Mouse (Mus musculus) hindbrain, embryonic 14.5 days (tissue): ENCODE data around the gene Hoxc6. TPM values are rescaled to one million over a fixed set of nuclear protein-coding genes. Genes with fewer than 3 reads are reported as not detected.

Source experiments
- ATAC-seq: fragments of 200-750 bp; cut with Nextera tagmentation; 2 replicates; pipeline ENCODE4 v1.8.0; 2017; ENCODE audit warnings: moderate number of reproducible peaks, mild to moderate bottlenecking, moderate TSS enrichment, moderate library complexity; ENCODE audit not compliant: low FRiP score
- DNase-seq: peaks from one replicate; pipeline ENCODE4 v3.0.0-alpha.2; 2015; ENCODE audit warnings: low spot score
- H3K27ac ChIP-seq: fragments of 300-500 bp; sonication (generic); 2 replicates; pipeline ENCODE4 v1.5.1; 2014; ENCODE audit warnings: mild to moderate bottlenecking, moderate library complexity
- H3K27me3 ChIP-seq: fragments of 300-500 bp; sonication (generic); 2 replicates; pipeline ENCODE4 v1.6.1; 2014; ENCODE audit warnings: mild to moderate bottlenecking, low read length, mixed read lengths; ENCODE audit not compliant: control insufficient read depth, insufficient read depth
- H3K36me3 ChIP-seq: fragments of 300-500 bp; sonication (generic); replicated peaks from 2 replicates; pipeline ENCODE4 v1.6.1; 2014; ENCODE audit not compliant: control insufficient read depth, insufficient read depth
- H3K4me1 ChIP-seq: fragments of 300-500 bp; sonication (generic); replicated peaks from 2 replicates; pipeline ENCODE4 v1.6.1; 2014; ENCODE audit warnings: antibody characterized with exemption, low read length, mixed read lengths; ENCODE audit not compliant: control insufficient read depth, insufficient read depth
- H3K4me2 ChIP-seq: fragments of 300-500 bp; sonication (generic); replicated peaks from 2 replicates; pipeline ENCODE4 v1.6.1; 2014; ENCODE audit warnings: mild to moderate bottlenecking, moderate library complexity
- H3K4me3 ChIP-seq: fragments of 300-500 bp; sonication (generic); replicated peaks from 2 replicates; pipeline ENCODE4 v1.5.1; 2014; ENCODE audit warnings: mild to moderate bottlenecking, low read length
- H3K9ac ChIP-seq: fragments of 300-500 bp; sonication (generic); 2 replicates; pipeline ENCODE4 v1.6.1; 2014
- H3K9me3 ChIP-seq: fragments of 300-500 bp; sonication (generic); 2 replicates; pipeline ENCODE4 v1.6.1; 2016; ENCODE audit warnings: low read length; ENCODE audit not compliant: control insufficient read depth
- WGBS: fragments of 180-500 bp; shearing (Covaris S2); extraction: QIAGEN DNeasy Blood & Tissue Kit; methylation state at CpG from one replicate; pipeline ENCODE4 v1.1.7; 2014; 5-methylcytosine and 5-hydroxymethylcytosine counted together
- polyA plus RNA-seq: library from polyadenylated mRNA; unstranded; fragments of >200 nt; fragmentation: Nextera tagmentation; extraction: Ambion mirVana; gene quantifications from 2 replicates; pipeline ENCODE4 v1.2.1, GENCODE M21; 2014

Hoxc6 gene
- polyA plus RNA-seq, 1 experiment from 2014 or later, result 24.8 TPM

- no peak overlapping the region for H3K27ac ChIP-seq
- H3K27me3 ChIP-seq, result peaks cover 98% of the 10 kb centered on the region
- no peak overlapping the region for H3K9ac ChIP-seq
- no peak overlapping the region for H3K4me2 ChIP-seq
- no peaks in the 10 kb centered on the region for H3K4me1 ChIP-seq
- WGBS, result 3% methylated on average over 13 of the region's 13 CpGs
- no peaks in the 10 kb centered on the region for H3K36me3 ChIP-seq
- ATAC-seq (no peak), DNase-seq (no peak)
- H3K4me3 ChIP-seq, result no peak overlapping the region
- no peaks in the 10 kb centered on the region for H3K9me3 ChIP-seq
Measured at GRCm38 (mm10) chr15:102959663-102960191, 38.3 kb upstream of the Hoxc6 start.

GRCm38 (mm10) chr15:102961728-102962127 lies 36.3 kb upstream of the Hoxc6 start:
- Histone ChIP-seq H3K4me3 (no peak overlapping the region), H3K4me2 (no peak overlapping the region), H3K9me3 (no peaks in the 10 kb centered on the region), H3K27ac (no peak overlapping the region), H3K36me3 (no peaks in the 10 kb centered on the region), H3K9ac (no peak overlapping the region), H3K4me1 (no peaks in the 10 kb centered on the region), H3K27me3 (peaks cover 99% of the 10 kb centered on the region)
- DNase-seq, result no peak
- WGBS, result 2% methylated on average over 6 of the region's 6 CpGs
- no peak for ATAC-seq

GRCm38 (mm10) chr15:102962492-102962891 lies 35.6 kb upstream of the Hoxc6 start:
- no peaks in the 10 kb centered on the region for H3K9me3 ChIP-seq
- H3K4me2 ChIP-seq, result no peak overlapping the region
- DNase-seq (no peak), ATAC-seq (no peak)
- H3K36me3 ChIP-seq, result no peaks in the 10 kb centered on the region
- H3K27ac ChIP-seq, result no peak overlapping the region
- WGBS, result 2% methylated on average over 13 of the region's 13 CpGs
- H3K9ac ChIP-seq, result no peak overlapping the region
- no peaks in the 10 kb centered on the region for H3K4me1 ChIP-seq
- peaks cover 99% of the 10 kb centered on the region for H3K27me3 ChIP-seq
- H3K4me3 ChIP-seq, result no peak overlapping the region

GRCm38 (mm10) chr15:102963259-102963658 lies 34.8 kb upstream of the Hoxc6 start:
- no peaks in the 10 kb centered on the region for H3K36me3 ChIP-seq
- peaks cover 99% of the 10 kb centered on the region for H3K27me3 ChIP-seq
- no peak overlapping the region for H3K27ac ChIP-seq
- ATAC-seq (no peak), DNase-seq (no peak)
- no peak overlapping the region for H3K4me3 ChIP-seq
- H3K9ac ChIP-seq, result no peak overlapping the region
- WGBS, result 3% methylated on average over 8 of the region's 8 CpGs
- H3K4me2 ChIP-seq, result no peak overlapping the region
- H3K9me3 ChIP-seq, result no peaks in the 10 kb centered on the region
- H3K4me1 ChIP-seq, result no peaks in the 10 kb centered on the region

GRCm38 (mm10) chr15:102963671-102964640 lies 34.1 kb upstream of the Hoxc6 start:
- no peak overlapping the region for H3K4me3 ChIP-seq
- H3K4me1 ChIP-seq, result no peaks in the 10 kb centered on the region
- no peak overlapping the region for H3K4me2 ChIP-seq
- DNase-seq (no peak), ATAC-seq (no peak)
- no peak overlapping the region for H3K27ac ChIP-seq
- H3K27me3 ChIP-seq, result peaks cover 99% of the 10 kb centered on the region
- no peaks in the 10 kb centered on the region for H3K9me3 ChIP-seq
- H3K9ac ChIP-seq, result no peak overlapping the region
- WGBS, result 2% methylated on average over 28 of the region's 28 CpGs
- no peaks in the 10 kb centered on the region for H3K36me3 ChIP-seq

GRCm38 (mm10) chr15:102965003-102965891 lies 32.8 kb upstream of the Hoxc6 start:
- 4% methylated on average over 26 of the region's 26 CpGs for WGBS
- H3K36me3 ChIP-seq, result no peaks in the 10 kb centered on the region
- no peaks in the 10 kb centered on the region for H3K9me3 ChIP-seq
- no peak for ATAC-seq
- DNase-seq, result no peak
- no peak overlapping the region for H3K27ac ChIP-seq
- no peak overlapping the region for H3K9ac ChIP-seq
- no peaks in the 10 kb centered on the region for H3K4me1 ChIP-seq
- H3K4me3 ChIP-seq, result no peak overlapping the region
- peaks cover 99% of the 10 kb centered on the region for H3K27me3 ChIP-seq
- H3K4me2 ChIP-seq, result no peak overlapping the region

GRCm38 (mm10) chr15:102965892-102966775 lies 31.9 kb upstream of the Hoxc6 start:
- Histone ChIP-seq H3K36me3 (no peaks in the 10 kb centered on the region), H3K9ac (no peak overlapping the region), H3K4me3 (0 out of 2 replicates have a peak overlapping the region, but pooled peaks have one; percentile 8), H3K9me3 (no peaks in the 10 kb centered on the region), H3K4me1 (no peaks in the 10 kb centered on the region), H3K4me2 (0 out of 2 replicates have a peak overlapping the region, but pooled peaks have one; percentile 9), H3K27me3 (peaks cover 99% of the 10 kb centered on the region), H3K27ac (no peak overlapping the region)
- no peak for ATAC-seq
- DNase-seq, result peak; percentile 66
- 3% methylated on average over 28 of the region's 30 CpGs for WGBS

GRCm38 (mm10) chr15:102966776-102967311 lies 31.2 kb upstream of the Hoxc6 start, which contains the start of gene Hoxc10:
Gene Hoxc10, plus strand, starts transcription at chr15:102966796.
- ATAC-seq (no peak), DNase-seq (no peak)
- 2% methylated on average over 27 of the region's 27 CpGs for WGBS
- no peak within 1 kb of the TSS for H3K27ac ChIP-seq
- no peaks in the 10 kb centered on the region for H3K4me1 ChIP-seq
- no peaks in the 10 kb centered on the region for H3K36me3 ChIP-seq
- H3K9me3 ChIP-seq, result no peaks in the 10 kb centered on the region
- H3K4me3 ChIP-seq, result 0 out of 2 replicates have a peak within 1 kb of the TSS, but pooled peaks have one; percentile 8
- H3K4me2 ChIP-seq, result 0 out of 2 replicates have a peak within 1 kb of the TSS, but pooled peaks have one; percentile 9
- H3K27me3 ChIP-seq, result peaks cover 99% of the 10 kb centered on the region
- H3K9ac ChIP-seq, result no peak within 1 kb of the TSS
